Mouse (Mus musculus) left cerebral cortex, adult 2 months (tissue): Measurements from ENCODE around the gene Gpr152. TPM values are rescaled to one million over a fixed set of nuclear protein-coding genes. Genes with fewer than 3 reads are reported as not detected.
A peak's percentile ranks its signal among the peaks of the same experiment; 100 is the strongest.

Experiments used
- DNase-seq, 2 experiments: peaks; one replicate each; pipeline ENCODE4 v3.0.0; 2021 to 2022; ENCODE audit warnings: low spot score in 2 of 2, mixed read lengths in 1 of 2; ENCODE audit errors: extremely low spot score in 1 of 2
- H3K27ac ChIP-seq: fragments of 200-600 bp; 2 replicates; pipeline ENCODE4 v1.8.1; 2022
- H3K4me3 ChIP-seq: fragments of 200-600 bp; 2 replicates; pipeline ENCODE4 v1.8.1; 2022
- CTCF ChIP-seq: fragments of 200-600 bp; IDR thresholded peaks from 2 replicates; pipeline ENCODE4 v1.8.1; 2022; ENCODE audit warnings: antibody characterized with exemption, mild to moderate bottlenecking, moderate library complexity
- intact Hi-C: fragments of 180-260 bp; cut with DNase I; formaldehyde crosslinking; loops from one replicate; pipeline ENCODE4 v1.15.1; 2025
- long read RNA-seq, 2 experiments: library from polyadenylated mRNA; stranded (forward); transcript quantifications; one replicate each; pipeline ENCODE4 v2.0.0; 2021; ENCODE audit warnings: borderline mapping rate in 2 of 2
- total RNA-seq, 2 experiments: library from RNA; stranded (reverse); gene quantifications; 2 replicates each; pipeline ENCODE4 v1.2.3; 2021

Gene Gpr152
- not detected for total RNA-seq
- long read RNA-seq, experiment 1 = 0 reads
- long read RNA-seq, experiment 2 = 0 reads

- Histone ChIP-seq H3K4me3 (no peak within 1 kb of the TSS), H3K27ac (no peak within 1 kb of the TSS)
- TF ChIP-seq CTCF = no peak
- DNase-seq = no peak
- intact Hi-C loops = loop anchor here (5.0 kb wide), 1 partner anchor 122 kb away; no protein-coding TSS in a partner anchor
Observed at GRCm38 (mm10) chr19:4139446-4139845, at the start of gene Gpr152. Gene Gpr152, plus strand, starts transcription at chr19:4139787.

DNA sequence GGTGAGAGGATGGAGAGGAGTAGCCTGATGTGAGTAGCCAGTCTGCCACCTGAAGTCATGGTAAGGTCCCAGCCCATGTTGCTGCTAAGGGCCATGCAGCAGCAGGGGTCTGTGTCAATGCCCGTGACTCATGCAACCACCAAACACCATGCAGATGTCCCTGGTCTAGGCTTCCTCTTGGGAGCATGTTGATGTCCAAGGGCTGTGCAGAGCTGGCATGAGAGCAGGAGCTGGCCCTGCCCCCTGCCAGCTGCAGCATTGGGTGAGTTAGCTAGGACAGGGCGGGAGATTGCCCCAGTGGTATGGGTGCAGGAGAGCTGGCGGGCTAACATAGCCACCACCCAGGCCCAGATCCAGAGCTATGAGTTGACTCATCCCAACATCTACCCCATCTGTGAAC, 49.1 kb upstream of the Gpr152 start:
- no peak overlapping the region for H3K27ac ChIP-seq

GRCm38 (mm10) chr19:4091383-4091782, 48.2 kb upstream of the Gpr152 start:
- Histone ChIP-seq H3K4me3 (no peak overlapping the region), H3K27ac (no peak overlapping the region)
- no peak for DNase-seq
- TF ChIP-seq CTCF = no peak
- intact Hi-C loops = no loop called here

More for the DNA sequence above, 49.1 kb upstream of the Gpr152 start:
- no peak for TF ChIP-seq CTCF
- H3K4me3 ChIP-seq = no peak overlapping the region
- intact Hi-C loops = no loop called here
- DNase-seq = no peak

GRCm38 (mm10) chr19:4092750-4093149, 46.8 kb upstream of the Gpr152 start:
- intact Hi-C loops = no loop called here
- H3K27ac ChIP-seq = no peak overlapping the region
- no peak overlapping the region for H3K4me3 ChIP-seq
- TF ChIP-seq CTCF = no peak
- no peak for DNase-seq

GRCm38 (mm10) chr19:4093772-4094171, 45.8 kb upstream of the Gpr152 start:
- no peak for DNase-seq
- no peak for TF ChIP-seq CTCF
- intact Hi-C loops = no loop called here
- Histone ChIP-seq H3K27ac (no peak overlapping the region), H3K4me3 (no peak overlapping the region)

- Histone ChIP-seq H3K27ac (no peak overlapping the region), H3K4me3 (no peak overlapping the region)
- intact Hi-C loops = no loop called here
- no peak for TF ChIP-seq CTCF
- DNase-seq = no peak
Observed at GRCm38 (mm10) chr19:4094348-4094747, 45.2 kb upstream of the Gpr152 start.

DNA sequence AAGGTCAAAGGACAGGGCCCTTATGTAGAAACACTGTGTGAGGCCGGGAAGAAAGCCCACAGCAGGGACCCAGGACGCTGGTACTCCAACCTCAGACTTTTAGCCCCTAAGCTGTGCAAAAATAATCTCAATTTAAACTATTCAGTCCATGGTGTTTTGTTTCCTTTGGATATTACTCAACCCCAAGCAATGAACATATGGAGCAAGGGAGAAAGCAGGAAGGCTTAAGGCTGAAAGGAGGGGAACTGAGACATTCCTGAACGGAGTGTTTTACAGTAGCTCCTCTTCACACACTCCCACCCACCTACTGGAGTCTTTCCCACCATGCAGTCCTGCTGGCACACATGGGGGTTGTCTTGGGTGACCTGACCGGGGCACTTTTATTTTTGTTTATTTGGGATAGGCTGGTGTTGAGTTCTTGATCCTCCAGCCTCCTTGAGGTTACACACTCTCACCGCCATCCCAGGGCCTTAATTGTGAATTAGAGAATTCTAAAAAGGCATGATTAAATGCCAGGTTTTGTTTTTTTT, 44.7 kb upstream of the Gpr152 start:
- Histone ChIP-seq H3K4me3 (no peak overlapping the region), H3K27ac (no peak overlapping the region)
- intact Hi-C loops = loop anchor here (5.0 kb wide), 1 partner anchor 107 kb away; the partner anchor contains the start of gene Rad9a
- no peak for TF ChIP-seq CTCF
- DNase-seq = no peak

GRCm38 (mm10) chr19:4095802-4096201, 43.8 kb upstream of the Gpr152 start:
- intact Hi-C loops = loop anchor here (2.0 to 5.0 kb wide), 2 partner anchors 106 to 135 kb away; partner anchors contain the start of genes Pold4 and Rad9a
- Histone ChIP-seq H3K27ac (0 out of 2 replicates have a peak overlapping the region, but pooled peaks have one; percentile 3), H3K4me3 (no peak overlapping the region)
- DNase-seq = no peak
- no peak for TF ChIP-seq CTCF

- no peak; the same call in 1 of the 2 replicates for TF ChIP-seq CTCF
- H3K27ac ChIP-seq = peak within 1 kb of the TSS; percentile 94
- intact Hi-C loops = loop anchor here (2.0 to 5.0 kb wide), 2 partner anchors 105 to 134 kb away; partner anchors contain the start of genes Pold4 and Rad9a
- H3K4me3 ChIP-seq = peak within 1 kb of the TSS; percentile 70
- peak; percentile 100 for DNase-seq
Observed at GRCm38 (mm10) chr19:4096642-4097440, 42.7 kb upstream of the Gpr152 start, which contains the start of gene Cdk2ap2. Gene Cdk2ap2, plus strand, starts transcription at chr19:4097182.

DNA sequence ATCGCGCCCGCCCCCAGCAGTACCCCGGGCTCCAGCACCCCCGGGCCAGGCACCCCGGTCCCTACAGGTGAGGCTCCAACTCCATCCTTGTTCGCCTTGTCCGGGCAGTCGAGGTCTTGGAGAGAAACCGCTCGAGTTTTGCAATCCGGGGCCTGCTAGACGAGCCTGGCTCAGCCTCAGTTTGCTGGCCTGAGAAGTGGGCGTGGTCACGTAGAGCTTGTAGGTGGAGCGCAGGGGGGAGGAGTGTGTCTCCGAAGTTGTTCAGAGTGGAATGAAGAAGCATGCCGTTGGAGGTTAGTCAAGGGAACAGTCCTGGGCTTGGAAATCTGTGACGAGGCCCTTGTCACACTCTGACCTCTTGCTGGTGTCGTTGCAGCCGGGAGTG, 42.2 kb upstream of the Gpr152 start:
- H3K4me3 ChIP-seq = peak overlapping the region; percentile 70
- no peak; the same call in 1 of the 2 replicates for TF ChIP-seq CTCF
- DNase-seq = no peak
- intact Hi-C loops = loop anchor here (2.0 to 5.0 kb wide), 2 partner anchors 105 to 133 kb away; partner anchors contain the start of genes Pold4 and Rad9a
- peak overlapping the region; percentile 94 for H3K27ac ChIP-seq

DNA sequence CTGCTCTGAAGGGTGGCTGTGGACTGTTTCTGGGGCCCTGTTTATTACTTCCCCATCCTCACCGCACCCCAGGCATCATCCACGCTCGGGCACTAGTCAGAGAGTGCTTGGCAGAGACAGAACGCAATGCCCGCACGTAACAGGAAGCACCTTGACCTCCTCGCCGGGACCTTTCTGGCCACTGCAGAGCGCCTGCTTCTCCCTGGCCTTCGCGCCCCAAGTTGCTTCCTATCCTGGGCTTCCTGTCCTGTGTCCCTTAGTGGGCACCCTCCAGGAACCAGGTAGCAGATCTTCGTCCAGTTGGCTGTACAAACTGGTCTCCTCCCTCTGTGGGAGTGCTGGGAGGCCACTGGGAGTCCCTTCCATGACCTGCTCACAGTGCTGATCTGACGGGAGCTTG, 41.2 kb upstream of the Gpr152 start:
- no peak overlapping the region for H3K27ac ChIP-seq
- no peak for DNase-seq
- no peak for TF ChIP-seq CTCF
- H3K4me3 ChIP-seq = no peak overlapping the region
- intact Hi-C loops = loop anchor here (5.0 kb wide), 1 partner anchor 104 kb away; the partner anchor contains the start of gene Rad9a

GRCm38 (mm10) chr19:4099056-4099455, 40.5 kb upstream of the Gpr152 start:
- Histone ChIP-seq H3K27ac (peak overlapping the region; percentile 86), H3K4me3 (no peak overlapping the region; the same call in 1 of the 2 replicates)
- intact Hi-C loops = loop anchor here (5.0 kb wide), 1 partner anchor 103 kb away; the partner anchor contains the start of gene Rad9a
- peak; percentile 87 for DNase-seq
- TF ChIP-seq CTCF = peak; percentile 93
